25 mouse cellular contexts compared by ENCODE assay signal in genomic region chr16:18601447-18601846, GRCm38 (mm10). TPM values are rescaled to one million over a fixed set of nuclear protein-coding genes. Genes with fewer than 3 reads are reported as not detected.
DNase-seq lines count a peak whose midpoint lies in the region; ATAC-seq and TF ChIP-seq lines count a peak whose summit lies in the region.
"Had no signal": no experiment of that assay in that cellular context is flagged by ENCODE, and none has a peak within 500 bp of the region (broad histone marks: within the 10 kb centered on the region; RNA-seq: fewer than 3 reads in every experiment).

No protein-coding gene starts in this region.

- no peaks in the 10 kb centered on the region for H3K4me1 ChIP-seq in hindbrain, postnatal 0 days (ENCODE audit: insufficient read depth, low read length)
- no peaks in the 10 kb centered on the region for H3K4me1 ChIP-seq in hindbrain, embryonic 11.5 days (replicated peaks; ENCODE audit: control insufficient read depth, insufficient read depth, low read length)
- H3K4me1 ChIP-seq in E14TG2a.4 (replicated peaks; ENCODE audit: low read depth, low read length) = peaks cover 6% of the 10 kb centered on the region; the same call in 1 of the 2 replicates
- H3K4me1 ChIP-seq in neural tube, embryonic 15.5 days = no peaks in the 10 kb centered on the region
- H3K4me1 ChIP-seq: neural tube, embryonic 13.5 days had no signal

- H3K36me3 ChIP-seq in hindbrain, postnatal 0 days (ENCODE audit: insufficient read depth, low read length) = no peaks in the 10 kb centered on the region
- no peaks in the 10 kb centered on the region for H3K36me3 ChIP-seq in hindbrain, embryonic 11.5 days (ENCODE audit: control insufficient read depth, insufficient read depth, low read length)
- H3K36me3 ChIP-seq in E14TG2a.4 (ENCODE audit: insufficient read depth, low read length) = no peaks in the 10 kb centered on the region
- no peaks in the 10 kb centered on the region for H3K36me3 ChIP-seq in neural tube, embryonic 15.5 days
- H3K36me3 ChIP-seq: neural tube, embryonic 13.5 days had no signal

- no peak overlapping the region for H3K9ac ChIP-seq in hindbrain, postnatal 0 days (replicated peaks; ENCODE audit: low read length)
- no peak overlapping the region for H3K9ac ChIP-seq in hindbrain, embryonic 11.5 days (ENCODE audit: low read depth, low read length)
- no peak overlapping the region for H3K9ac ChIP-seq in neural tube, embryonic 15.5 days (replicated peaks)
- H3K9ac ChIP-seq: forebrain, postnatal 0 days; neural tube, embryonic 13.5 days had no signal

- DNase-seq in embryo, embryonic 9.5 days (ENCODE audit: extremely low spot score) = peak; percentile 24
- no peak for DNase-seq in embryo, embryonic 10.5 days (ENCODE audit: low spot score)
- DNase-seq in hindbrain, postnatal 0 days (ENCODE audit: low spot score) = no peak
- no peak for DNase-seq in hindbrain, embryonic 11.5 days (ENCODE audit: low spot score)
- DNase-seq in gastrocnemius, adult 8-10 months (ENCODE audit: low spot score in 2 of 2) = peak; percentile 52 to 67
- DNase-seq in retina, embryonic 14.5 days (ENCODE audit: low spot score) = no peak
- DNase-seq: adrenal gland, postnatal 14 days; cerebellum, adult 11-12 months; forebrain, postnatal 0 days; heart, postnatal 4 days; lung, adult 2 months; lung, postnatal 36 days; right cerebral cortex, postnatal 25 days had no signal

- H3K9me3 ChIP-seq in hindbrain, postnatal 0 days (ENCODE audit: low read length) = no peaks in the 10 kb centered on the region
- H3K9me3 ChIP-seq in hindbrain, embryonic 11.5 days (ENCODE audit: control insufficient read depth, low read length) = no peaks in the 10 kb centered on the region
- H3K9me3 ChIP-seq in E14TG2a.4 (ENCODE audit: low read length) = no peaks in the 10 kb centered on the region
- H3K9me3 ChIP-seq in neural tube, embryonic 15.5 days (replicated peaks) = no peaks in the 10 kb centered on the region
- H3K9me3 ChIP-seq: neural tube, embryonic 13.5 days had no signal

- H3K4me3 ChIP-seq in hindbrain, postnatal 0 days (ENCODE audit: low read length) = no peak overlapping the region
- no peak overlapping the region for H3K4me3 ChIP-seq in hindbrain, embryonic 11.5 days (ENCODE audit: low read depth, low read length)
- 0 out of 2 replicates have a peak overlapping the region, but pooled peaks have one; percentile 4 for H3K4me3 ChIP-seq in E14TG2a.4 (replicated peaks; ENCODE audit: low read length)
- H3K4me3 ChIP-seq in neural tube, embryonic 15.5 days (replicated peaks) = no peak overlapping the region
- H3K4me3 ChIP-seq: layer of hippocampus, adult 2 months; left cerebral cortex, adult 2 months; neural tube, embryonic 13.5 days had no signal

- 0 out of 2 replicates have a peak, but pooled peaks have one; percentile 10 for ATAC-seq in hindbrain, postnatal 0 days
- ATAC-seq in hindbrain, embryonic 11.5 days (ENCODE audit: low FRiP score) = no peak
- ATAC-seq in neural tube, embryonic 15.5 days (ENCODE audit: low FRiP score) = no peak
- ATAC-seq: forebrain, postnatal 0 days; inflammation-experienced regulatory T-cells, adult 6 months had no signal

- no peak overlapping the region for H3K27ac ChIP-seq in hindbrain, postnatal 0 days
- no peak overlapping the region for H3K27ac ChIP-seq in hindbrain, embryonic 11.5 days (ENCODE audit: low read depth, low read length)
- no peak overlapping the region for H3K27ac ChIP-seq in neural tube, embryonic 15.5 days (replicated peaks)
- H3K27ac ChIP-seq: layer of hippocampus, adult 2 months; left cerebral cortex, adult 2 months; neural tube, embryonic 13.5 days had no signal

- TF ChIP-seq CTCF in hindbrain, postnatal 0 days (IDR thresholded peaks at IDR 0.05; ENCODE audit: low read depth) = no peak
- TF ChIP-seq CTCF in E14TG2a.4 (conservative IDR thresholded peaks at IDR 0.05; ENCODE audit: low read length) = no peak

- no peak overlapping the region for H3K4me2 ChIP-seq in hindbrain, postnatal 0 days (ENCODE audit: low read depth, low read length)
- no peak overlapping the region for H3K4me2 ChIP-seq in hindbrain, embryonic 11.5 days (replicated peaks; ENCODE audit: low read depth, low read length)
- no peak overlapping the region for H3K4me2 ChIP-seq in neural tube, embryonic 15.5 days
- H3K4me2 ChIP-seq: heart, embryonic 11.5 days; midbrain, embryonic 11.5 days; neural tube, embryonic 13.5 days had no signal

- no peaks in the 10 kb centered on the region for H3K27me3 ChIP-seq in hindbrain, postnatal 0 days (ENCODE audit: insufficient read depth, low read length)
- no peaks in the 10 kb centered on the region for H3K27me3 ChIP-seq in hindbrain, embryonic 11.5 days (ENCODE audit: control insufficient read depth, insufficient read depth, low read length)
- peaks cover 68% of the 10 kb centered on the region for H3K27me3 ChIP-seq in E14TG2a.4 (ENCODE audit: insufficient read depth, low read length)
- H3K27me3 ChIP-seq in neural tube, embryonic 15.5 days (replicated peaks) = peaks cover 8% of the 10 kb centered on the region

- WGBS in hindbrain, postnatal 0 days = 55% methylated on average over 7 of the region's 7 CpGs
- WGBS in hindbrain, embryonic 11.5 days = 53% methylated on average over 7 of the region's 7 CpGs
- whole genome bisulfite sequencing in neural tube, embryonic 15.5 days = 69% methylated on average over 7 of the region's 7 CpGs

RNA-seq across cellular contexts. Expression of gene Tbx1, which starts 11.0 kb away (rescaled TPM):
- total RNA-seq in hindbrain, postnatal 0 days (2014; rRNA removed) = 0.37 and 4.0 TPM in 2 replicates
- polyA plus RNA-seq in hindbrain, postnatal 0 days (2015; fragmentation: Nextera tagmentation; extraction: Ambion mirVana) = 0.51 and 0.92 TPM in 2 replicates
- 6.4 and 7.4 TPM in 2 replicates for polyA plus RNA-seq in hindbrain, embryonic 11.5 days (2014; fragmentation: Nextera tagmentation; extraction: Ambion mirVana)
- 1 to 10 TPM; 3.0 to 5.8 (median 3.9) TPM for total RNA-seq in gastrocnemius, adult 8-10 months (2022)
- polyA plus RNA-seq in neural tube, embryonic 15.5 days (2015; fragmentation: Nextera tagmentation; extraction: Ambion mirVana) = 1.2 and 1.9 TPM in 2 replicates
- total RNA-seq: adrenal gland, postnatal 14 days; liver, adult 2 months; monocyte, adult 5-6 weeks had no signal
- polyA plus RNA-seq: inflammation-experienced regulatory T-cells, adult 6 months had no signal

RNA-seq across cellular contexts. Expression of gene Gp1bb, which starts 20.8 kb away (rescaled TPM):
- total RNA-seq in hindbrain, postnatal 0 days (2014; rRNA removed) = 29.3 and 30.8 TPM in 2 replicates
- polyA plus RNA-seq in hindbrain, postnatal 0 days (2015; fragmentation: Nextera tagmentation; extraction: Ambion mirVana) = 7.6 and 10.1 TPM in 2 replicates
- 8.9 and 9.5 TPM in 2 replicates for polyA plus RNA-seq in hindbrain, embryonic 11.5 days (2014; fragmentation: Nextera tagmentation; extraction: Ambion mirVana)
- total RNA-seq in gastrocnemius, adult 8-10 months (2022) = not detected
- polyA plus RNA-seq in neural tube, embryonic 15.5 days (2015; fragmentation: Nextera tagmentation; extraction: Ambion mirVana) = 10.1 and 11.5 TPM in 2 replicates
- total RNA-seq: CH12.LX; gastrocnemius, postnatal 36 days; liver, adult 2 months; monocyte, adult 5-6 weeks had no signal
- polyA plus RNA-seq: inflammation-experienced regulatory T-cells, adult 6 months; liver, adult 2 months had no signal

RNA-seq across cellular contexts. Expression of gene Gm49601, which starts 24.8 kb away (rescaled TPM):
- total RNA-seq in hindbrain, postnatal 0 days (2014; rRNA removed) = 23.8 and 24.0 TPM in 2 replicates
- polyA plus RNA-seq in hindbrain, postnatal 0 days (2015; fragmentation: Nextera tagmentation; extraction: Ambion mirVana) = 3.1 and 4.0 TPM in 2 replicates
- 3.9 and 6.0 TPM in 2 replicates for polyA plus RNA-seq in hindbrain, embryonic 11.5 days (2014; fragmentation: Nextera tagmentation; extraction: Ambion mirVana)
- total RNA-seq in gastrocnemius, adult 8-10 months (2022) = under 1 TPM in 3 of 4 experiments, not detected in 1; 0.29 to 0.48 (median 0.47) TPM
- 14.0 and 21.3 TPM in 2 replicates for polyA plus RNA-seq in neural tube, embryonic 15.5 days (2015; fragmentation: Nextera tagmentation; extraction: Ambion mirVana)
- total RNA-seq: liver, adult 2 months had no signal
- polyA plus RNA-seq: inflammation-experienced regulatory T-cells, adult 6 months; liver, adult 2 months had no signal

RNA-seq across cellular contexts. Expression of gene Sept5, which starts 28.3 kb away (rescaled TPM):
- 286 and 335 TPM in 2 replicates for total RNA-seq in hindbrain, postnatal 0 days (2014; rRNA removed)
- polyA plus RNA-seq in hindbrain, postnatal 0 days (2015; fragmentation: Nextera tagmentation; extraction: Ambion mirVana) = 186 and 195 TPM in 2 replicates
- polyA plus RNA-seq in hindbrain, embryonic 11.5 days (2014; fragmentation: Nextera tagmentation; extraction: Ambion mirVana) = 63.4 and 64.4 TPM in 2 replicates
- total RNA-seq in gastrocnemius, adult 8-10 months (2022) = 1 to 10 TPM; 1.7 to 2.7 (median 2.3) TPM
- 185 and 216 TPM in 2 replicates for polyA plus RNA-seq in neural tube, embryonic 15.5 days (2015; fragmentation: Nextera tagmentation; extraction: Ambion mirVana)

Comparison
In these comparisons a context has a peak if more than half of its experiments do, and no peak if none do; other contexts are left out.
1. DNase-seq: peak in embryo, embryonic 9.5 days (single experiment) and gastrocnemius, adult 8-10 months (2 of 2); none in embryo, embryonic 10.5 days (single experiment), hindbrain, postnatal 0 days (single experiment), hindbrain, embryonic 11.5 days (single experiment) and retina, embryonic 14.5 days (single experiment).